Mouse (Mus musculus): ENCODE results near the gene Utrn.
"Not testable (repeated sequence)": the region's sequence is repeated elsewhere in the genome, so short reads cannot be mapped to it uniquely, and the experiment has no call there.

Gene Utrn

GRCm38 (mm10) chr10:12671608-12672007, 197.6 kb downstream of the Utrn start:
- no peak for DNase-seq

- no peak for DNase-seq
Measured at GRCm38 (mm10) chr10:12662035-12662434, 207.1 kb downstream of the Utrn start.

- DNase-seq: peak; percentile 43
Measured at GRCm38 (mm10) chr10:12658023-12658744, 211.0 kb downstream of the Utrn start.

- DNase-seq: no peak
Measured at GRCm38 (mm10) chr10:12652988-12653387, 216.2 kb downstream of the Utrn start.

- no peak for DNase-seq
Measured at GRCm38 (mm10) chr10:12646119-12646518, 223.0 kb downstream of the Utrn start.

GRCm38 (mm10) chr10:12643336-12643735, 225.8 kb downstream of the Utrn start:
- peak; percentile 32 for DNase-seq

- DNase-seq: no peak
Measured at GRCm38 (mm10) chr10:12639638-12640037, 229.5 kb downstream of the Utrn start.

- DNase-seq: no peak
Measured at GRCm38 (mm10) chr10:12633965-12634364, 235.2 kb downstream of the Utrn start.

GRCm38 (mm10) chr10:12630933-12631332, 238.2 kb downstream of the Utrn start:
- no peak for DNase-seq

- DNase-seq: no peak
Measured at GRCm38 (mm10) chr10:12618397-12618796, 250.8 kb downstream of the Utrn start.

GRCm38 (mm10) chr10:12615723-12616122, 253.4 kb downstream of the Utrn start:
- DNase-seq: no peak

GRCm38 (mm10) chr10:12614465-12615199, 254.5 kb downstream of the Utrn start:
- no peak for DNase-seq

- DNase-seq: peak; percentile 46
Measured at GRCm38 (mm10) chr10:12612235-12612863, 256.8 kb downstream of the Utrn start.

- DNase-seq: no peak
Measured at GRCm38 (mm10) chr10:12609896-12610295, 259.3 kb downstream of the Utrn start.

GRCm38 (mm10) chr10:12608634-12609033, 260.5 kb downstream of the Utrn start:
- DNase-seq: no peak

- not testable (repeated sequence) for DNase-seq
Measured at GRCm38 (mm10) chr10:12607180-12607579, 262.0 kb downstream of the Utrn start.

GRCm38 (mm10) chr10:12595379-12595778, 273.8 kb downstream of the Utrn start:
- no peak for DNase-seq

GRCm38 (mm10) chr10:12594958-12595357, 274.2 kb downstream of the Utrn start:
- no peak for DNase-seq

GRCm38 (mm10) chr10:12593071-12593470, 276.1 kb downstream of the Utrn start:
- no peak for DNase-seq

- DNase-seq: no peak
Measured at GRCm38 (mm10) chr10:12591946-12592345, 277.2 kb downstream of the Utrn start.

- DNase-seq: no peak
Measured at GRCm38 (mm10) chr10:12588051-12588450, 281.1 kb downstream of the Utrn start.

GRCm38 (mm10) chr10:12587318-12587717, 281.8 kb downstream of the Utrn start:
- DNase-seq: no peak

GRCm38 (mm10) chr10:12586825-12587224, 282.3 kb downstream of the Utrn start:
- no peak for DNase-seq

- DNase-seq: no peak
Measured at GRCm38 (mm10) chr10:12586200-12586599, 283.0 kb downstream of the Utrn start.
